Mouse (Mus musculus) small intestine, adult 2 months (tissue): ENCODE results near the gene Pigq.

Experiments used
- CTCF ChIP-seq: fragments of 200-500 bp; IDR thresholded peaks from 2 replicates; pipeline ENCODE4 v1.5.1; 2012; ENCODE audit warnings: low read depth, mild to moderate bottlenecking, control low read depth, inconsistent platforms, low read length, moderate library complexity, mixed read lengths; ENCODE audit not compliant: insufficient replicate concordance, insufficient read length; ENCODE audit errors: extremely low read depth
- POLR2A ChIP-seq: fragments of 200-500 bp; IDR thresholded peaks from 2 replicates; pipeline ENCODE4 v1.6.1; 2012; ENCODE audit warnings: low read depth, mild to moderate bottlenecking, control low read depth, inconsistent platforms, low read length, moderate library complexity

DNA sequence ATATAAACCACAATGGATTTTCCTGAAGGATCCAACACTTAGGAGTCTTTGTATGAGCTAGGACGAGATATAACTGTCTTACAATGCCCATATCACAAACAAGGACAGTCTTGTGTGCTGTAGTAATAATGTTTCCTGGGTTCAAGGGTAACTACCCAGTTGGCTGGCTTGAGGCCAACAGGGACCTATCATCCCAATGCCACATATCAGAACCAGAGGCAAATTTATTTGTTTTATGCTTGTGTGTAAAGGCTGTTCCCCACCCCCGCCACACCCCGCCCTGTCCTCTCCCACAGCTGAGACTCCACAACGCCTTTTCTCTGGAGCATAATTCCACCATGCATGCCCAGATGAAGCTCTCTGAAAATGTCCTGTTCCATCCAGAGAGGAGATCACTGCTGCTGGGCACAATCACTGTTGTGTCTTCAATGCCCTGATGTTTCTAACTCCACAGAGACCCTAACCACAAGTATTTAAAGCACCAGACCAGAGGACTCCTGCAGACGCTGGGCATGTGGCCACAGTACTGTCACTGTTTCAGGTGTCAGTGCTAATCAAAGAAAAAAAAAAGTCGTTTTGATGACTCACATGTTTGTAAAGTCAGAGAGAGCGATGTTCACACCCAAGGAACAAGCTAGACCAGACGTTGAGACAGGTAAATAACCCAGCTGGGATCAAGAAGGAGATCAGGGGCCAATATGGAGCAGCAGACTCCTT is 27.6 kb downstream of the Pigq start:
- TF ChIP-seq POLR2A = no peak
- TF ChIP-seq CTCF = no peak
